ENCODE assay signal across 12 mouse cellular contexts in the genomic region with DNA sequence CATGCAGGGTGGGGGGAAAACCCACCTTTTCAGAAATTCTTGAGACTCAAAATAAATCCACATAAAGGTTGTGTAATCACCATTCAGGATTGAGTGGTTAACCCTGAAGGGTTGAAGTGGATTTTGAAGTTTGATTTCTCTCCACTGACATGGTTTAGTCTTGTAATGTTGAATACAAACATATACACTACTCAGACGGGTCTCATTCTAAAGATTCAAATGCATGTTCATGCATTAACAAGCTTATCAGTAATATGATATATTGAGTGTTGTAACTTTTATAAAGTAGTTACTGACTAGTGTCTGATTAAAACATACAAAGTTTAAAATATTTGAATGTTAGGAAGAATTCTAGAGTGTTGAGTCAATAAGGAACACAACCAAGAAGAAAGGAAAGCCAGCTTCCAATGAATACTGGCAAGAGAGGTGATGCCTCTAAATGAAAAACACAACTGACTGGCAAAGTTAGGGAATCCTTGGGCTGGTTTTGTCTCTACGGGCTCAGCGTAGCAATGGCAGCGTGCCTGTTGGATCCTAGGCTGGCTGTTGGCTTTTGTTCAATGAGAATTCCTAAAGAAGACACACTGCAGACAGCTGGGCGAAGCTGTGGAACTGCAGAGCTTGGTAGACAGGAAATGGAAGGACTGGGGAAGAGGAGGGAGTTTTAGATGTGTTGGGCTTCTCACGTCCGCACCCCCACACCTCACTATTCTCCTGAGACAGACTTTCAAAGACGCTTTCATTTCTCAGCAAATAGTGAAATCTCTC.
DNase-seq lines count a peak whose midpoint lies in the region; ATAC-seq lines count a peak whose summit lies in the region.
"Had no signal": no experiment of that assay in that cellular context is flagged by ENCODE, and none has a peak within 500 bp of the region (broad histone marks: within the 10 kb centered on the region; RNA-seq: fewer than 3 reads in every experiment).

No protein-coding gene starts in this region.

- no peaks in the 10 kb centered on the region for H3K9me3 ChIP-seq in forebrain, embryonic 16.5 days (ENCODE audit: control insufficient read depth, low read length)
- no peaks in the 10 kb centered on the region for H3K9me3 ChIP-seq in forebrain, embryonic 13.5 days (replicated peaks)
- H3K9me3 ChIP-seq in intestine, embryonic 15.5 days: no peaks in the 10 kb centered on the region
- H3K9me3 ChIP-seq: embryonic facial prominence, embryonic 13.5 days; liver, embryonic 13.5 days; neural tube, embryonic 15.5 days had no signal

- H3K4me3 ChIP-seq in forebrain, embryonic 16.5 days (replicated peaks; ENCODE audit: low read length): no peak overlapping the region
- H3K4me3 ChIP-seq in forebrain, embryonic 13.5 days: no peak overlapping the region
- H3K4me3 ChIP-seq in intestine, embryonic 15.5 days (replicated peaks): no peak overlapping the region
- H3K4me3 ChIP-seq: embryonic facial prominence, embryonic 13.5 days; liver, embryonic 13.5 days; neural tube, embryonic 15.5 days had no signal

- peak; percentile 33 for DNase-seq in ovary, postnatal 36 days (ENCODE audit: low spot score)
- DNase-seq in ovary, postnatal 10 days (ENCODE audit: low spot score): no peak
- peak; percentile 26 to 28 for DNase-seq in left cerebral cortex, postnatal 36 days (ENCODE audit: low spot score in 2 of 2)
- DNase-seq in testis, postnatal 10 days (ENCODE audit: low spot score): peak; percentile 49
- no peak for DNase-seq in cerebellum, adult 11-12 months
- DNase-seq: liver, embryonic 13.5 days had no signal

- H3K36me3 ChIP-seq in forebrain, embryonic 16.5 days (ENCODE audit: control insufficient read depth, insufficient read depth): no peaks in the 10 kb centered on the region
- H3K36me3 ChIP-seq in forebrain, embryonic 13.5 days (ENCODE audit: poor library complexity, severe bottlenecking): peaks cover 28% of the 10 kb centered on the region
- H3K36me3 ChIP-seq in intestine, embryonic 15.5 days: 0 out of 2 replicates have a peak, but pooled peaks cover 2% of the 10 kb centered on the region

- peak; percentile 28; the same call in 1 of the 2 replicates for ATAC-seq in forebrain, embryonic 16.5 days
- ATAC-seq in forebrain, embryonic 13.5 days: no peak
- no peak for ATAC-seq in intestine, embryonic 15.5 days
- ATAC-seq: intestine, embryonic 16.5 days had no signal

- no peaks in the 10 kb centered on the region for H3K27me3 ChIP-seq in forebrain, embryonic 16.5 days (replicated peaks; ENCODE audit: control insufficient read depth, insufficient read depth, low read length)
- H3K27me3 ChIP-seq in forebrain, embryonic 13.5 days: no peaks in the 10 kb centered on the region
- no peaks in the 10 kb centered on the region for H3K27me3 ChIP-seq in intestine, embryonic 15.5 days (replicated peaks)
- H3K27me3 ChIP-seq: embryonic facial prominence, embryonic 13.5 days; liver, embryonic 13.5 days; neural tube, embryonic 15.5 days had no signal

- intact Hi-C loops in left cerebral cortex, postnatal 36 days (cut with DNase I): no loop called here

- no peak overlapping the region for H3K4me2 ChIP-seq in forebrain, embryonic 16.5 days (ENCODE audit: low read length)
- H3K4me2 ChIP-seq in forebrain, embryonic 13.5 days: no peak overlapping the region
- H3K4me2 ChIP-seq in intestine, embryonic 15.5 days (replicated peaks): no peak overlapping the region
- H3K4me2 ChIP-seq: embryonic facial prominence, embryonic 13.5 days; liver, embryonic 13.5 days; neural tube, embryonic 15.5 days had no signal

- WGBS in forebrain, embryonic 16.5 days: 75% methylated on average over 8 of the region's 8 CpGs
- 89% methylated on average over 8 of the region's 8 CpGs for WGBS in forebrain, embryonic 13.5 days
- WGBS in intestine, embryonic 15.5 days: 64% methylated on average over 8 of the region's 8 CpGs

- H3K9ac ChIP-seq in forebrain, embryonic 16.5 days (replicated peaks; ENCODE audit: low read depth, low read length): no peak overlapping the region
- no peak overlapping the region for H3K9ac ChIP-seq in forebrain, embryonic 13.5 days
- H3K9ac ChIP-seq in intestine, embryonic 15.5 days: no peak overlapping the region
- H3K9ac ChIP-seq: embryonic facial prominence, embryonic 13.5 days; liver, embryonic 13.5 days; neural tube, embryonic 15.5 days had no signal

- H3K27ac ChIP-seq in forebrain, embryonic 16.5 days (ENCODE audit: low read length): no peak overlapping the region
- no peak overlapping the region for H3K27ac ChIP-seq in forebrain, embryonic 13.5 days
- H3K27ac ChIP-seq in intestine, embryonic 15.5 days: no peak overlapping the region
- H3K27ac ChIP-seq: embryonic facial prominence, embryonic 13.5 days; liver, embryonic 13.5 days; neural tube, embryonic 15.5 days had no signal

- no peaks in the 10 kb centered on the region for H3K4me1 ChIP-seq in forebrain, embryonic 16.5 days (replicated peaks; ENCODE audit: control insufficient read depth, insufficient read depth, low read length)
- H3K4me1 ChIP-seq in forebrain, embryonic 13.5 days: no peaks in the 10 kb centered on the region
- H3K4me1 ChIP-seq in intestine, embryonic 15.5 days (replicated peaks): no peaks in the 10 kb centered on the region
- H3K4me1 ChIP-seq: embryonic facial prominence, embryonic 13.5 days; liver, embryonic 13.5 days; neural tube, embryonic 15.5 days had no signal

Comparison
In these comparisons a context has a peak if more than half of its experiments do, and no peak if none do; other contexts are left out.
1. DNase-seq: peak in ovary, postnatal 36 days (single experiment), left cerebral cortex, postnatal 36 days (2 of 2) and testis, postnatal 10 days (single experiment); none in ovary, postnatal 10 days (single experiment) and cerebellum, adult 11-12 months (single experiment).